Mouse (Mus musculus) embryonic facial prominence, embryonic 10.5 days (tissue): Measurements from ENCODE around the gene Ccdc105. TPM values are rescaled to one million over a fixed set of nuclear protein-coding genes. Genes with fewer than 3 reads are reported as not detected.
A peak's percentile ranks its signal among the peaks of the same experiment; 100 is the strongest.

Experiments used
- DNase-seq: peaks from one replicate; pipeline ENCODE4 v3.0.0-alpha.2; 2017; ENCODE audit warnings: low spot score
- H3K27ac ChIP-seq: fragments of 300-500 bp; sonication (generic); replicated peaks from 2 replicates; pipeline ENCODE4 v1.5.1; 2016; ENCODE audit warnings: mild to moderate bottlenecking
- H3K27me3 ChIP-seq: fragments of 300-500 bp; sonication (generic); replicated peaks from 2 replicates; pipeline ENCODE4 v1.6.1; 2016; ENCODE audit warnings: low read depth, mild to moderate bottlenecking; ENCODE audit not compliant: poor library complexity, severe bottlenecking
- H3K36me3 ChIP-seq: fragments of 300-500 bp; sonication (generic); replicated peaks from 2 replicates; pipeline ENCODE4 v1.6.1; 2016; ENCODE audit warnings: mild to moderate bottlenecking, moderate library complexity
- H3K4me1 ChIP-seq: fragments of 300-500 bp; sonication (generic); 2 replicates; pipeline ENCODE4 v1.6.1; 2016
- H3K4me3 ChIP-seq: fragments of 300-500 bp; sonication (generic); 2 replicates; pipeline ENCODE4 v1.5.1; 2016; ENCODE audit warnings: mild to moderate bottlenecking, moderate library complexity
- H3K9me3 ChIP-seq: fragments of 300-500 bp; sonication (generic); 2 replicates; pipeline ENCODE4 v1.6.1; 2016; ENCODE audit warnings: mild to moderate bottlenecking
- WGBS: fragments of 180-500 bp; shearing (Covaris S2); methylation state at CpG from one replicate; pipeline ENCODE4 v1.1.7; 2016; 5-methylcytosine and 5-hydroxymethylcytosine counted together
- polyA plus RNA-seq: library from polyadenylated mRNA; unstranded; fragments of >200 nt; fragmentation: Nextera tagmentation; extraction: Ambion mirVana; gene quantifications from 2 replicates; pipeline ENCODE4 v1.2.1, GENCODE M21; 2016

Gene Ccdc105
- polyA plus RNA-seq, 1 experiment from 2014 or later, result 0.16 TPM

DNA sequence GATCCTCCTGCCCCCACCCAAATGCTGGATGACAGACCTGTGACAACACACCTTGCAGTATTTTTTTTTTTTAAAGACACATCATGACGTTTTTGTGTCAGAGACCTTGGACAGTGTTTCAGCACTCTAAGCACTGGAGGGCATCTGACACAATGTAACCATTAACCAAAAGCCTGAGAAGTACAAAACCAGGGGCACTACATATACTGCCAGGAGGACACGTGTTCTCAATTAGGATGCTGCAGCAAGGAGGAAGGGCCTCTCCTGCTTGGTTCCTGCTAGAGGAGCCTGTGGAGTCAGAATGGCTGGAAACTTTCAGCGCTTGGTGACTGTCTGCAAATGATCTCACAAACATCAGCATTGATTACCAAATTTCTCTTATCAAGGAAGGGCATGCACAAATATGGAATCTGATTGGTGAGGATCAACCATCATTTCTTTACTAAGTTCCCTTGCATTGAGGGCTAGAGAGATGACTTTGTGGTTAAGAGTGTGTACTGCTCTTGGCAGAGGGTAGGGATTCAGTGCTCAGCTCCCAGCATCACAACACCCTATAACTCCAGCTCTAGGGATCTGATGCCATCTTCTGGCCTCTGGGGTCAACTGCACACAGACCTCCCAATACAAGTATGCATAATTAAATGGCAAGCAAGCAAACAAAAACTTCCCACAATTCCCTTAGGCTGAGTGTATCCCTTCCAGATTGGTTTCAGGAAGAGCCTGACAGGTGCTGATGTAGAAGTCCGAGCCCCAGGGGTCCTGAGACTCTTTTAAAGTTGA, 7.2 kb downstream of the Ccdc105 start:
- H3K27me3 ChIP-seq, result peaks cover 12% of the 10 kb centered on the region
- 37% methylated on average over 4 of the region's 4 CpGs for WGBS
- DNase-seq, result peak; percentile 54
- H3K4me1 ChIP-seq, result peaks cover 34% of the 10 kb centered on the region
- H3K9me3 ChIP-seq, result no peaks in the 10 kb centered on the region
- no peak overlapping the region for H3K27ac ChIP-seq
- H3K4me3 ChIP-seq, result no peak overlapping the region
- no peaks in the 10 kb centered on the region for H3K36me3 ChIP-seq

- Histone ChIP-seq H3K27me3 (peaks cover 8% of the 10 kb centered on the region), H3K9me3 (no peaks in the 10 kb centered on the region), H3K4me3 (no peak overlapping the region), H3K27ac (no peak overlapping the region), H3K36me3 (no peaks in the 10 kb centered on the region), H3K4me1 (peaks cover 34% of the 10 kb centered on the region)
- DNase-seq, result no peak
Observed at GRCm38 (mm10) chr10:78743721-78744120, 9.1 kb downstream of the Ccdc105 start.

DNA sequence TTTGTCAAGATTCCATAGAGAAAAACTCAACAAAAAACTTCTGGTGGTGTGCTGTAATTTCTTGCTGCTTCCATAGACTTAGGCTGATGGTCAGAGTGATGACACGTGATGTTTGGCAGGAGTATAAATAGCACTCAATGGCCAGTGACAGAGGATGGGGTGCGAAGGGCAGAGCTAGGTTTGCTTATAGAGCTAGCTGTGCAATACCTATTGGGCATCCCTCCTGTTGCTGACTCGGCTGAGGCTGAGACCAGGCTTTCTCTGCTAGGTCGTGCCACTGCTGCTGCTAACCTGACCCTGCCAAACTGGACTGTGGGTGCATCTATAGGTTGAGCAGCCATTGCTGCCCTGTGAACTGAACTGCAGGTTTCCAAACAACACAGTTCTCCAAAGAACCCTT, 13.0 kb downstream of the Ccdc105 start:
- 87% methylated on average over 4 of the region's 4 CpGs for WGBS
- no peaks in the 10 kb centered on the region for H3K9me3 ChIP-seq
- no peak for DNase-seq
- no peak overlapping the region for H3K4me3 ChIP-seq
- H3K36me3 ChIP-seq, result no peaks in the 10 kb centered on the region
- H3K27ac ChIP-seq, result no peak overlapping the region
- no peaks in the 10 kb centered on the region for H3K27me3 ChIP-seq
- H3K4me1 ChIP-seq, result no peaks in the 10 kb centered on the region

DNA sequence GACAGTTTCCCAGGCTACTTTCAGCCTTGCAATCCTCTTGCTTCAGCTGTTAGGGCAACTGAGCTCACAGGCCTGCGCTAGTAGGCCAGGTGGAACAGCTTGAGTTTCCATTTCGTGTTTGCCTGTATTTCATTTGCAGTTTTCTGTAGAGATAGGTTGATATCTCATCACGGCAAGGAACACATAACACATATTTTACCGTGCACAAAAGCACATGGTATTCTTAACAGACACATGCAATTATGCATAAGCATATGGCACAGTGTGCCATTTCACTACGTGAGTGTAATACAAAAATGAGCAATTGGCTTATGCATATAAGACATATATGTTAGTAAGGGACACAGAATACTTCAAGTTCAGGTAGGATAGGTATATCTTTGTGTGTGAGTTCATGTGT, 25.0 kb downstream of the Ccdc105 start:
- Histone ChIP-seq H3K9me3 (no peaks in the 10 kb centered on the region), H3K27me3 (no peaks in the 10 kb centered on the region), H3K36me3 (no peaks in the 10 kb centered on the region), H3K27ac (no peak overlapping the region), H3K4me1 (no peaks in the 10 kb centered on the region), H3K4me3 (no peak overlapping the region)
- 87% methylated on average over 5 of the region's 5 CpGs for WGBS
- no peak for DNase-seq

- Histone ChIP-seq H3K36me3 (no peaks in the 10 kb centered on the region), H3K4me3 (no peak overlapping the region), H3K4me1 (no peaks in the 10 kb centered on the region), H3K27me3 (no peaks in the 10 kb centered on the region), H3K9me3 (no peaks in the 10 kb centered on the region), H3K27ac (no peak overlapping the region)
- DNase-seq, result no peak
- 83% methylated on average over 3 of the region's 3 CpGs for WGBS
Observed at GRCm38 (mm10) chr10:78727035-78727434, 25.8 kb downstream of the Ccdc105 start.

DNA sequence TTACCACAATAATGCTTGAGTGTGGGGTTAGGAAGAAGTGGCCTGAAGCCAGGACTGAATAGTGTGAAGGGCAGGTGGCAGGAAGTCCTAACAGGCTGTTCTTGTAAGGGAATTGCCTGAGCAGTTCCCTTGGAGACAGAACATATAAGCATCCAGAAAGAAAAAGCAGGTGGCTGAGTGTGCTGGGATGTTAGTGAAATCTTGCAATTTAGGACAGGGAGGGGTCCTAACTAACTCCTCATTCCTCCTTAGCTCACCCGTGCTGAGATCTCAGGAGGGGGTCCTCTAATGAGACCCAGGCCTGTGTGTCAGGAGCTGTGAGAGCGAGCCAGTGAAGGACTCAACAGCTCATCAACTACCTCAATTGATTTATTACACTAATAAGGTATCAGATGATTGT, 29.4 kb downstream of the Ccdc105 start:
- Histone ChIP-seq H3K36me3 (no peaks in the 10 kb centered on the region), H3K27ac (no peak overlapping the region), H3K4me1 (no peaks in the 10 kb centered on the region), H3K9me3 (no peaks in the 10 kb centered on the region), H3K27me3 (no peaks in the 10 kb centered on the region), H3K4me3 (no peak overlapping the region)
- no peak for DNase-seq
- 45% methylated on average over 2 of the region's 2 CpGs for WGBS

GRCm38 (mm10) chr10:78722654-78723053, 30.2 kb downstream of the Ccdc105 start:
- no peak overlapping the region for H3K27ac ChIP-seq
- no peaks in the 10 kb centered on the region for H3K36me3 ChIP-seq
- 86% methylated on average over 2 of the region's 2 CpGs for WGBS
- no peaks in the 10 kb centered on the region for H3K4me1 ChIP-seq
- H3K27me3 ChIP-seq, result no peaks in the 10 kb centered on the region
- H3K9me3 ChIP-seq, result no peaks in the 10 kb centered on the region
- no peak overlapping the region for H3K4me3 ChIP-seq
- DNase-seq, result no peak

GRCm38 (mm10) chr10:78722036-78722435, 30.8 kb downstream of the Ccdc105 start:
- H3K4me3 ChIP-seq, result no peak overlapping the region
- DNase-seq, result no peak
- H3K4me1 ChIP-seq, result no peaks in the 10 kb centered on the region
- WGBS, result 87% methylated on average over 5 of the region's 5 CpGs
- H3K27ac ChIP-seq, result no peak overlapping the region
- H3K27me3 ChIP-seq, result no peaks in the 10 kb centered on the region
- H3K9me3 ChIP-seq, result no peaks in the 10 kb centered on the region
- no peaks in the 10 kb centered on the region for H3K36me3 ChIP-seq

GRCm38 (mm10) chr10:78718056-78718455, 34.8 kb downstream of the Ccdc105 start, which contains the start of gene Casp14:
Gene Casp14 (minus strand): TSS chr10:78718294.
- no peaks in the 10 kb centered on the region for H3K9me3 ChIP-seq
- no peak within 1 kb of the TSS for H3K4me3 ChIP-seq
- 70% methylated on average over 11 of the region's 11 CpGs for WGBS

DNA sequence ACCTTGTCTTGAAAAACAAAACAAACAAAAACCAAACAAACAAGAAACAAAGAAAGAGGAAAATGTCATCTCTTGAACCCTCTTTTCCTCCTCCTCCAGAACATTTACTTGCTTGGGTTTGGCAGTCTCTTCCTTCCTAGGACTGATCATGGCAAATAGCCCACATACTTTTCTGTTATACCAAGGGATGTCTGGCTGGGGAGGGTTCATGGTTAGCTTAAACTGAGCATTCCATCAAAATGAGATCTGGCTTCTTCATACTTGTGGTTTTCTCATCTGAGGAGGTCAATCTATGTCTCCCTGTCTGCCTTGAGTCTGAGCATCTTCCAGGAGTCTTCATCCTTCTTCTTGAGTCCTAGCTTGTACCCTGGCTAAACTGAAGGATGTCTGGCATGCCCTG, 36.6 kb downstream of the Ccdc105 start:
- Histone ChIP-seq H3K9me3 (no peaks in the 10 kb centered on the region), H3K27me3 (no peaks in the 10 kb centered on the region), H3K36me3 (no peaks in the 10 kb centered on the region), H3K4me3 (no peak overlapping the region), H3K4me1 (no peaks in the 10 kb centered on the region), H3K27ac (no peak overlapping the region)
- DNase-seq, result no peak

More at GRCm38 (mm10) chr10:78718056-78718455, 34.8 kb downstream of the Ccdc105 start, which contains the start of gene Casp14:
- H3K27ac ChIP-seq, result no peak within 1 kb of the TSS
- no peaks in the 10 kb centered on the region for H3K36me3 ChIP-seq
- H3K4me1 ChIP-seq, result no peaks in the 10 kb centered on the region
- no peak for DNase-seq
- no peaks in the 10 kb centered on the region for H3K27me3 ChIP-seq

- H3K27me3 ChIP-seq, result no peaks in the 10 kb centered on the region
- H3K36me3 ChIP-seq, result no peaks in the 10 kb centered on the region
- H3K9me3 ChIP-seq, result no peaks in the 10 kb centered on the region
- WGBS, result 94% methylated on average over 7 of the region's 7 CpGs
- no peak for DNase-seq
- H3K27ac ChIP-seq, result no peak overlapping the region
- no peaks in the 10 kb centered on the region for H3K4me1 ChIP-seq
- no peak overlapping the region for H3K4me3 ChIP-seq
Observed at GRCm38 (mm10) chr10:78715156-78715555, 37.7 kb downstream of the Ccdc105 start.

DNA sequence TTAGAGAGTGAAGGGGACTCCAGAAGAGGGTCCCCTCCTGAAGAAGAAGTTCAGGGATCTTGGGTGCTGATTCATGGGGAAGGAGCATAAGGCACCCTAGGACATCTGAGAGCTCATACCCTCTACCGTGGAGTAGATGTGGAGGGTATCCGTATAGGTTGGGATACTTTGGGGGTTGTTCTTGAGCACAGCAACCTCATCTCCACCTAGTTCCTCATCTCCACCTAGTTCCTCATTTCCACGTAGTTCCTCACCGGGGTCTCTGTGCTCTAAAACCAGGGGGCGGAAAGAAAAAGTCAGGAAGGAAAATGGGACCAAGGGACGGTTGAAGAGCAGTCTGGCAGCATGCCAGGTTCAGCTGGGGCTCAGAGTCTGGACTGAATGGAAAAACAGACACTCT, 38.7 kb downstream of the Ccdc105 start:
- Histone ChIP-seq H3K4me3 (no peak overlapping the region), H3K27ac (no peak overlapping the region), H3K9me3 (no peaks in the 10 kb centered on the region), H3K4me1 (no peaks in the 10 kb centered on the region), H3K27me3 (no peaks in the 10 kb centered on the region), H3K36me3 (no peaks in the 10 kb centered on the region)
- 90% methylated on average over 6 of the region's 6 CpGs for WGBS
- DNase-seq, result no peak

- no peak for DNase-seq
- Histone ChIP-seq H3K4me3 (no peak overlapping the region), H3K4me1 (no peaks in the 10 kb centered on the region), H3K36me3 (no peaks in the 10 kb centered on the region), H3K27me3 (no peaks in the 10 kb centered on the region), H3K9me3 (no peaks in the 10 kb centered on the region), H3K27ac (no peak overlapping the region)
Observed at GRCm38 (mm10) chr10:78710706-78711105, 42.2 kb downstream of the Ccdc105 start.
